ENCODE assay signal across 24 mouse cellular contexts in the genomic region with DNA sequence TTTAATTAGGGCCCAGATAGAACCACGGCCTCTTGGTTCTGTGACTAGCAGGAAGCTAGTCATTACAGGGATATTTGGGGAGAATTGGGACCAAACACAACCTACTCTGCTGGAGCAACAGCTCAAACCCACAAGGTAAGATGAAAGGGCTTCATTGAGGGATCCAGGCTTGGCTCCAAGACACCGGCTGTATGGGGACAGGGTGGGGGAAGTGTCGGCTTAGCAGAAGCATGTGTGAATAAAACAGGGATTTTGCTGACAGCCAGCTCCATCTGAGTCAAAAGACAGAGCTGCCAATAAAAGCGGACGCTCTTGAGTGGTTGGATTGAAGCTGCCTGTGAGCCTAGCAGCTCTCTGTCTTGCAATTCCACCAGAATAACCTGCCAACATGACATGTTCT. TPM values are rescaled to one million over a fixed set of nuclear protein-coding genes. Genes with fewer than 3 reads are reported as not detected.
DNase-seq lines count a peak whose midpoint lies in the region; ATAC-seq and TF ChIP-seq lines count a peak whose summit lies in the region.
"Had no signal": no experiment of that assay in that cellular context is flagged by ENCODE, and none has a peak within 500 bp of the region (broad histone marks: within the 10 kb centered on the region; RNA-seq: fewer than 3 reads in every experiment).

No protein-coding gene starts in this region.

- intact Hi-C loops in heart, postnatal 10 days (cut with DNase I): no loop called here

- TF ChIP-seq CTCF in forebrain, postnatal 0 days (IDR thresholded peaks at IDR 0.05; ENCODE audit: low read depth): no peak

- no peak overlapping the region for H3K9ac ChIP-seq in forebrain, postnatal 0 days
- H3K9ac ChIP-seq: embryonic facial prominence, embryonic 12.5 days; liver, embryonic 13.5 days; lung, embryonic 15.5 days; midbrain, embryonic 13.5 days had no signal

- 18% methylated on average over 5 of the region's 5 CpGs for WGBS in forebrain, postnatal 0 days

- H3K36me3 ChIP-seq in forebrain, postnatal 0 days (ENCODE audit: insufficient read depth): no peaks in the 10 kb centered on the region
- H3K36me3 ChIP-seq: embryonic facial prominence, embryonic 12.5 days; liver, embryonic 13.5 days; lung, embryonic 15.5 days; midbrain, embryonic 13.5 days had no signal

- peak; percentile 88 for ATAC-seq in forebrain, postnatal 0 days
- ATAC-seq: midbrain, embryonic 13.5 days had no signal

- no peaks in the 10 kb centered on the region for H3K9me3 ChIP-seq in forebrain, postnatal 0 days (ENCODE audit: low read length)
- H3K9me3 ChIP-seq: embryonic facial prominence, embryonic 12.5 days; liver, embryonic 13.5 days; lung, embryonic 15.5 days; midbrain, embryonic 13.5 days had no signal

- DNase-seq in heart, adult 11 months: peak; percentile 67
- DNase-seq in heart, postnatal 10 days: no peak
- DNase-seq in right cerebral cortex, adult 18-20 months: peak; percentile 56
- no peak for DNase-seq in right cerebral cortex, adult 2 months (ENCODE audit: low spot score in 2 of 2)
- peak; percentile 74 for DNase-seq in forebrain, postnatal 0 days
- peak; percentile 54 to 66 for DNase-seq in layer of hippocampus, postnatal 10 days (ENCODE audit: low spot score in 2 of 2)
- no peak for DNase-seq in urinary bladder, postnatal 10 days (ENCODE audit: low spot score)
- DNase-seq: cerebellum, adult 11 months; heart, adult 18-20 months; kidney, adult 9 months; kidney, postnatal 36 days; liver, embryonic 13.5 days; thymus, postnatal 14 days had no signal

- no peak overlapping the region for H3K4me2 ChIP-seq in forebrain, postnatal 0 days (ENCODE audit: low read depth)
- H3K4me2 ChIP-seq: embryonic facial prominence, embryonic 12.5 days; liver, embryonic 13.5 days; lung, embryonic 15.5 days; midbrain, embryonic 13.5 days had no signal

- H3K4me3 ChIP-seq in forebrain, postnatal 0 days (ENCODE audit: low read depth, low read length): no peak overlapping the region
- H3K4me3 ChIP-seq: embryonic facial prominence, embryonic 12.5 days; liver, embryonic 13.5 days; lung, embryonic 15.5 days; midbrain, embryonic 13.5 days had no signal

- H3K27ac ChIP-seq in forebrain, postnatal 0 days (ENCODE audit: low read depth, low read length): no peak overlapping the region
- H3K27ac ChIP-seq: embryonic facial prominence, embryonic 12.5 days; liver, embryonic 13.5 days; lung, embryonic 15.5 days; midbrain, embryonic 13.5 days; stomach, postnatal 0 days had no signal

- peaks cover 3% of the 10 kb centered on the region; the same call in 1 of the 2 replicates for H3K4me1 ChIP-seq in forebrain, postnatal 0 days (ENCODE audit: insufficient read depth)

- no peaks in the 10 kb centered on the region for H3K27me3 ChIP-seq in forebrain, postnatal 0 days (ENCODE audit: insufficient read depth, low read length)

RNA-seq across cellular contexts. Expression of a gene that starts 5.1 kb away (rescaled TPM):
- total RNA-seq in heart, postnatal 10 days (2021): 1 to 10 TPM; 1.9 to 2.4 TPM
- total RNA-seq in forebrain, postnatal 0 days (2014; rRNA removed): 0.92 and 1.1 TPM in 2 replicates
- polyA plus RNA-seq in forebrain, postnatal 0 days (2015; fragmentation: Nextera tagmentation; extraction: Ambion mirVana): 0.52 and 0.83 TPM in 2 replicates
- 1 to 10 TPM; 2.1 to 2.9 TPM for total RNA-seq in layer of hippocampus, postnatal 10 days (2021)

RNA-seq across cellular contexts. Expression of a gene that starts 12.2 kb away (rescaled TPM):
- total RNA-seq in heart, postnatal 10 days (2021): 10 to 100 TPM; 27.4 to 37.4 TPM
- 13.8 and 14.2 TPM in 2 replicates for total RNA-seq in forebrain, postnatal 0 days (2014; rRNA removed)
- polyA plus RNA-seq in forebrain, postnatal 0 days (2015; fragmentation: Nextera tagmentation; extraction: Ambion mirVana): 15.7 and 17.2 TPM in 2 replicates
- 10 to 100 TPM; 31.7 to 33.4 TPM for total RNA-seq in layer of hippocampus, postnatal 10 days (2021)

RNA-seq across cellular contexts. Expression of a gene that starts 29.1 kb away (rescaled TPM):
- 1 to 10 TPM; 8.4 to 9.9 TPM for total RNA-seq in heart, postnatal 10 days (2021)
- 1.8 and 2.4 TPM in 2 replicates for total RNA-seq in forebrain, postnatal 0 days (2014; rRNA removed)
- 0.33 and 0.53 TPM in 2 replicates for polyA plus RNA-seq in forebrain, postnatal 0 days (2015; fragmentation: Nextera tagmentation; extraction: Ambion mirVana)
- total RNA-seq in layer of hippocampus, postnatal 10 days (2021): 1 to 10 TPM; 2.4 to 2.6 TPM
- total RNA-seq: neutrophil, adult 5-6 weeks had no signal

RNA-seq across cellular contexts. Expression of a gene that starts 29.6 kb away (rescaled TPM):
- total RNA-seq in heart, postnatal 10 days (2021): 1 to 10 TPM in 1 of 2 experiments, under 1 TPM in 1; 0.64 to 1.7 TPM
- 1.1 and 2.0 TPM in 2 replicates for total RNA-seq in forebrain, postnatal 0 days (2014; rRNA removed)
- polyA plus RNA-seq in forebrain, postnatal 0 days (2015; fragmentation: Nextera tagmentation; extraction: Ambion mirVana): 0.62 and 0.64 TPM in 2 replicates
- total RNA-seq in layer of hippocampus, postnatal 10 days (2021): 1 to 10 TPM; 3.0 to 3.8 TPM
- total RNA-seq: ES-E14; gastrocnemius, adult 18-20 months had no signal
- polyA plus RNA-seq: embryonic facial prominence, embryonic 12.5 days; limb, embryonic 11.5 days; liver, embryonic 13.5 days had no signal

RNA-seq across cellular contexts. Expression of a gene that starts 39.2 kb away (rescaled TPM):
- not detected for total RNA-seq in heart, postnatal 10 days (2021)
- not detected in 2 replicates for total RNA-seq in forebrain, postnatal 0 days (2014; rRNA removed)
- polyA plus RNA-seq in forebrain, postnatal 0 days (2015; fragmentation: Nextera tagmentation; extraction: Ambion mirVana): not detected in 2 replicates
- not detected for total RNA-seq in layer of hippocampus, postnatal 10 days (2021)
- total RNA-seq: ES-E14; gastrocnemius, adult 18-20 months; heart, adult 18-20 months; hematopoietic stem cell, adult 5-6 weeks; neutrophil, adult 5-6 weeks had no signal
- polyA plus RNA-seq: cortical plate, adult 2 months; embryonic facial prominence, embryonic 12.5 days; heart, embryonic 14.5 days; limb, embryonic 11.5 days; liver, embryonic 13.5 days; lung, embryonic 15.5 days; midbrain, embryonic 13.5 days had no signal

Comparison
In these comparisons a context has a peak if more than half of its experiments do, and no peak if none do; other contexts are left out.
1. DNase-seq: peak in heart, adult 11 months (single experiment), right cerebral cortex, adult 18-20 months (single experiment), forebrain, postnatal 0 days (single experiment) and layer of hippocampus, postnatal 10 days (2 of 2); none in heart, postnatal 10 days (0 of 2), right cerebral cortex, adult 2 months (0 of 2) and urinary bladder, postnatal 10 days (single experiment).